Mouse (Mus musculus) midbrain, embryonic 11.5 days (tissue): ENCODE measurements around the gene Snrpd3. TPM values are rescaled to one million over a fixed set of nuclear protein-coding genes. Genes with fewer than 3 reads are reported as not detected.

Experiments used
- ATAC-seq: fragments of 200-750 bp; cut with Nextera tagmentation; 2 replicates; pipeline ENCODE4 v1.8.0; 2017; ENCODE audit warnings: moderate TSS enrichment, moderate library complexity; ENCODE audit not compliant: low FRiP score
- DNase-seq: peaks from one replicate; pipeline ENCODE4 v3.0.0; 2015; ENCODE audit warnings: low spot score; ENCODE audit errors: missing footprints
- H3K27ac ChIP-seq: fragments of 300-500 bp; sonication (generic); 2 replicates; pipeline ENCODE4 v1.5.1; 2014; ENCODE audit warnings: low read depth, low read length
- H3K27me3 ChIP-seq: fragments of 300-500 bp; sonication (generic); 2 replicates; pipeline ENCODE4 v1.6.1; 2014; ENCODE audit warnings: mild to moderate bottlenecking, low read length, moderate library complexity, mixed read lengths; ENCODE audit not compliant: control insufficient read depth, insufficient read depth
- H3K36me3 ChIP-seq: fragments of 300-500 bp; sonication (generic); 2 replicates; pipeline ENCODE4 v1.6.1; 2014; ENCODE audit warnings: mild to moderate bottlenecking, low read length, moderate library complexity, mixed read lengths; ENCODE audit not compliant: control insufficient read depth, insufficient read depth
- H3K4me1 ChIP-seq: fragments of 300-500 bp; sonication (generic); 2 replicates; pipeline ENCODE4 v1.6.1; 2014; ENCODE audit warnings: low read length; ENCODE audit not compliant: control insufficient read depth, insufficient read depth
- H3K4me2 ChIP-seq: fragments of 300-500 bp; sonication (generic); 2 replicates; pipeline ENCODE4 v1.6.1; 2014; ENCODE audit warnings: mild to moderate bottlenecking, moderate library complexity
- H3K4me3 ChIP-seq: fragments of 300-500 bp; sonication (generic); 2 replicates; pipeline ENCODE4 v1.5.1; 2014; ENCODE audit warnings: low read depth, low read length
- H3K9ac ChIP-seq: fragments of 300-500 bp; sonication (generic); 2 replicates; pipeline ENCODE4 v1.6.1; 2014; ENCODE audit warnings: low read length
- H3K9me3 ChIP-seq: fragments of 300-500 bp; sonication (generic); 2 replicates; pipeline ENCODE4 v1.6.1; 2016; ENCODE audit warnings: low read length; ENCODE audit not compliant: control insufficient read depth
- WGBS: fragments of 180-500 bp; shearing (Covaris S2); extraction: QIAGEN DNeasy Blood & Tissue Kit; methylation state at CpG from one replicate; pipeline ENCODE4 v1.1.7; 2014; 5-methylcytosine and 5-hydroxymethylcytosine counted together
- polyA plus RNA-seq: library from polyadenylated mRNA; unstranded; fragments of >200 nt; fragmentation: Nextera tagmentation; extraction: Ambion mirVana; gene quantifications from 2 replicates; pipeline ENCODE4 v1.2.1, GENCODE M21; 2014

The Snrpd3 gene
- polyA plus RNA-seq, 1 experiment from 2014 or later = 208 TPM

GRCm38 (mm10) chr10:75510446-75510845 is 6.9 kb upstream of the Snrpd3 start:
- WGBS = 93% methylated on average over 7 of the region's 7 CpGs
- Histone ChIP-seq H3K4me1 (no peaks in the 10 kb centered on the region), H3K9ac (no peak overlapping the region), H3K4me2 (no peak overlapping the region), H3K4me3 (no peak overlapping the region), H3K27me3 (no peaks in the 10 kb centered on the region), H3K27ac (no peak overlapping the region), H3K36me3 (peaks cover 25% of the 10 kb centered on the region), H3K9me3 (no peaks in the 10 kb centered on the region)
- no peak for ATAC-seq
- DNase-seq = no peak

- WGBS = 85% methylated on average over 9 of the region's 9 CpGs
- DNase-seq = peak; percentile 37
Observed at GRCm38 (mm10) chr10:75511060-75511459, 6.3 kb upstream of the Snrpd3 start.

DNA sequence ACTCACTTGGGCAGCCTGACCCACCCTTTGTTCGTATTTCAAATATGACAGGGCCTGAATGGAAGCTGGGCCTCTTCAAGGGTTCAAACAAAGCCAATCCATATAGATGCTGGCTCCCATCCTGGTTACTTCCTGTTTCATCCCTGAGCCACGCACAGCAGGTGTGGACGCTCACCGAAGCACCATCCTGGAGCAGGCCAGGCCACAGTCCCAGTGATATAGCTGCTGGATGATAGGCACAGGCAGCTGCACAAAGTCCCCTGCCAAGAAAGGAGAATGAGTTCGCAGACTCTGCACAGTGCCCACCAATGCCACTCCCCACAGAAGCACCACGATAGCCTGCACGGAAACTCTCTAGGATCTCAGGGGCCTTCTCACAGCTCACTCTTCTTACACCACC is 5.5 kb upstream of the Snrpd3 start:
- no peak overlapping the region for H3K4me3 ChIP-seq
- no peak overlapping the region for H3K27ac ChIP-seq
- H3K9me3 ChIP-seq = no peaks in the 10 kb centered on the region
- peaks cover 9% of the 10 kb centered on the region for H3K4me1 ChIP-seq
- ATAC-seq = no peak
- peaks cover 25% of the 10 kb centered on the region for H3K36me3 ChIP-seq
- no peak overlapping the region for H3K9ac ChIP-seq
- no peaks in the 10 kb centered on the region for H3K27me3 ChIP-seq
- no peak overlapping the region for H3K4me2 ChIP-seq
- WGBS = 94% methylated on average over 7 of the region's 7 CpGs
- DNase-seq = no peak

More at GRCm38 (mm10) chr10:75511060-75511459, 6.3 kb upstream of the Snrpd3 start:
- ATAC-seq = no peak
- Histone ChIP-seq H3K4me2 (no peak overlapping the region), H3K9ac (no peak overlapping the region), H3K27me3 (no peaks in the 10 kb centered on the region), H3K27ac (no peak overlapping the region), H3K36me3 (peaks cover 25% of the 10 kb centered on the region), H3K9me3 (no peaks in the 10 kb centered on the region), H3K4me3 (no peak overlapping the region), H3K4me1 (peaks cover 4% of the 10 kb centered on the region)

DNA sequence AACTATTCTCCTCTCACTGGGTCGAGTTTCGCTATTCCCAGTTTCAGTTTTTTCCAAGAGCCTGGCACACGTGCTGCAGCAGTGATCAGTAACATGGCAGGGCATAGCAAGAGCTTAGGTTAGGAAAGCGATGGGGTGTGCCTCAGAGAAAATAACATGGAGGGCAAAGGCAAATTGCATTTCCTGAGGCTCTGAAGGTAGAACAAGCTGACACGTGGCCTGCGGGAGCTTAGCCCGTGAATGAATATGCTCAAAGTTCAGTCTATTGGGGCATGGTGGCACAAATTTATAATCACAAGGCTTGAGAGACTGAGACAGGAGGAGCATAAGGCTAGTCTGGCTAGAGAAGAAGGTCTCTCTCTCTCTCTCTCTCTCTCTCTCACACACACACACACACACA is 4.6 kb upstream of the Snrpd3 start:
- 90% methylated on average over 7 of the region's 7 CpGs for WGBS
- no peak overlapping the region for H3K27ac ChIP-seq
- H3K9me3 ChIP-seq = no peaks in the 10 kb centered on the region
- H3K36me3 ChIP-seq = peaks cover 22% of the 10 kb centered on the region
- H3K4me2 ChIP-seq = no peak overlapping the region
- ATAC-seq = no peak
- no peak overlapping the region for H3K4me3 ChIP-seq
- no peak overlapping the region for H3K9ac ChIP-seq
- no peak for DNase-seq
- H3K4me1 ChIP-seq = peaks cover 9% of the 10 kb centered on the region
- H3K27me3 ChIP-seq = no peaks in the 10 kb centered on the region

GRCm38 (mm10) chr10:75513306-75514067 is 3.9 kb upstream of the Snrpd3 start:
- Histone ChIP-seq H3K27me3 (no peaks in the 10 kb centered on the region), H3K36me3 (peaks cover 20% of the 10 kb centered on the region), H3K27ac (no peak overlapping the region), H3K4me2 (no peak overlapping the region), H3K9me3 (no peaks in the 10 kb centered on the region), H3K4me3 (no peak overlapping the region), H3K4me1 (peaks cover 10% of the 10 kb centered on the region), H3K9ac (no peak overlapping the region)
- ATAC-seq = no peak
- 89% methylated on average over 8 of the region's 8 CpGs for WGBS
- DNase-seq = no peak

GRCm38 (mm10) chr10:75514361-75514760 is 3.0 kb upstream of the Snrpd3 start:
- no peak for DNase-seq
- Histone ChIP-seq H3K9me3 (no peaks in the 10 kb centered on the region), H3K27ac (no peak overlapping the region), H3K27me3 (no peaks in the 10 kb centered on the region), H3K4me2 (no peak overlapping the region), H3K9ac (no peak overlapping the region), H3K4me1 (peaks cover 14% of the 10 kb centered on the region), H3K36me3 (peaks cover 14% of the 10 kb centered on the region), H3K4me3 (no peak overlapping the region)
- ATAC-seq = no peak
- WGBS = 84% methylated on average over 7 of the region's 7 CpGs

- 80% methylated on average over 4 of the region's 4 CpGs for WGBS
- Histone ChIP-seq H3K4me3 (no peak overlapping the region), H3K36me3 (peaks cover 7% of the 10 kb centered on the region; the same call in 1 of the 2 replicates), H3K4me2 (no peak overlapping the region), H3K4me1 (peaks cover 14% of the 10 kb centered on the region), H3K9ac (no peak overlapping the region), H3K27ac (no peak overlapping the region), H3K27me3 (no peaks in the 10 kb centered on the region), H3K9me3 (no peaks in the 10 kb centered on the region)
- no peak for ATAC-seq
- no peak for DNase-seq
Observed at GRCm38 (mm10) chr10:75515216-75516037, 1.9 kb upstream of the Snrpd3 start.

DNA sequence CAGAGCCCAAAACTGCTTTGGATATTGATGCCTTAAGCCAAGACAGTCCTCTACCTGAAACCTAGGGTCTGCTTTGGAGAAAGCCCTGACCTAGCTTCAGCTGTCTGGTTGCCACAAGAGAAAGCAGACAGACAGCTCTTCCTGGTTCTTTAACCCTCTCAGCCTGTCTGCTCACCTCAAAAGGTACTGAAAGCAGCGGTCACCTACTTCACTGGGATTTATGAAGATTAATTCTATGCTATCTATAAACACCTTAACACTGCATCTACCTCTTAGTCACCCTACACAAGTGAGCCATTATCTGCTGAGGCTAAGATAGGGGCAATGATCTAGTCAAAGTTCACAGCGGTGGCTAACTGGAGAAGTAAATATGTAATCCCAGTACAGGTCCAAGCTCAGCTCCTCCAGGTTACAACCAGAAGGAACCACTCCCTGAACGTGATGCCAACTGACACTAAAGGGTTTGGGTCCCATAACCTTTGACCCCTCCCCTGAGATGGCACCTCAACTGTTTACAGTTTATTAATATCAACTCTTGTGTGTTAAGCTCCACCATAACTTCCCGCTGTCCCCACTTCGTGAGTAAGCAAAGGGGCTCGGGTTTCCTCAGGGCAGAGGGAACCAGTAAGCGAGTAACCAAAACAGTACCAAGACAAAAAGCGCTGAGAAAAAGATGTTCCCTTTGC is 1.2 kb upstream of the Snrpd3 start:
- H3K4me3 ChIP-seq = peak overlapping the region; percentile 71
- H3K27me3 ChIP-seq = no peaks in the 10 kb centered on the region
- peaks cover 3% of the 10 kb centered on the region for H3K36me3 ChIP-seq
- H3K9ac ChIP-seq = peak overlapping the region; percentile 75
- no peaks in the 10 kb centered on the region for H3K9me3 ChIP-seq
- no peak overlapping the region for H3K27ac ChIP-seq
- 32% methylated on average over 8 of the region's 8 CpGs for WGBS
- DNase-seq (no peak), ATAC-seq (no peak)
- H3K4me1 ChIP-seq = peaks cover 14% of the 10 kb centered on the region
- H3K4me2 ChIP-seq = peak overlapping the region; percentile 63

- WGBS = 0% methylated on average over 12 of the region's 12 CpGs
- Histone ChIP-seq H3K9ac (peak overlapping the region; percentile 75), H3K9me3 (no peaks in the 10 kb centered on the region), H3K4me3 (peak overlapping the region; percentile 71), H3K4me1 (peaks cover 14% of the 10 kb centered on the region), H3K4me2 (peak overlapping the region; percentile 63), H3K27me3 (no peaks in the 10 kb centered on the region), H3K36me3 (peaks cover 4% of the 10 kb centered on the region), H3K27ac (peak overlapping the region; percentile 71)
- ATAC-seq (no peak), DNase-seq (no peak)
Observed at GRCm38 (mm10) chr10:75516724-75517072, 653 bp upstream of the Snrpd3 start.
